Mouse (Mus musculus) ES-E14 (cell line): Measurements from ENCODE around the gene Ndufs4.

ENCODE experiments used
- HCFC1 ChIP-seq: IDR thresholded peaks from 2 replicates; pipeline ENCODE4 v1.6.1; 2012; ENCODE audit warnings: low read length, inconsistent platforms, borderline replicate concordance; ENCODE audit not compliant: insufficient read depth
- MAFK ChIP-seq: IDR thresholded peaks from 2 replicates; pipeline ENCODE4 v1.6.1; 2014; ENCODE audit warnings: mild to moderate bottlenecking, low read depth, low read length, inconsistent platforms; ENCODE audit not compliant: insufficient read depth
- ZC3H11A ChIP-seq: IDR thresholded peaks from 2 replicates; pipeline ENCODE4 v1.6.1; 2012; ENCODE audit warnings: low read depth, mild to moderate bottlenecking, inconsistent platforms, low read length, borderline replicate concordance

- TF ChIP-seq MAFK: no peak
- no peak for TF ChIP-seq ZC3H11A
- no peak for TF ChIP-seq HCFC1
Measured at GRCm38 (mm10) chr13:114376511-114376910, 11.5 kb downstream of the Ndufs4 start.
